Mouse (Mus musculus) embryo, embryonic 9.5 days (tissue): ENCODE measurements around the gene 2510039O18Rik.

Experiments
- DNase-seq: peaks from one replicate; pipeline ENCODE4 v3.0.0-alpha.2; 2017; ENCODE audit errors: extremely low spot score

Gene 2510039O18Rik

GRCm38 (mm10) chr4:147940576-147941044, at the start of gene 2510039O18Rik:
TSS of gene 2510039O18Rik (plus strand) at chr4:147940895.
- peak; percentile 90 for DNase-seq

- no peak for DNase-seq
Observed at GRCm38 (mm10) chr4:147895815-147896330, 44.8 kb upstream of the 2510039O18Rik start.

GRCm38 (mm10) chr4:147896411-147896810, 44.3 kb upstream of the 2510039O18Rik start:
- no peak for DNase-seq

- DNase-seq: no peak
Observed at GRCm38 (mm10) chr4:147897348-147897747, 43.3 kb upstream of the 2510039O18Rik start.

- no peak for DNase-seq
Observed at GRCm38 (mm10) chr4:147900452-147900851, 40.2 kb upstream of the 2510039O18Rik start.

GRCm38 (mm10) chr4:147902906-147903500, 37.7 kb upstream of the 2510039O18Rik start:
- DNase-seq: no peak

GRCm38 (mm10) chr4:147903601-147904000, 37.1 kb upstream of the 2510039O18Rik start:
- DNase-seq: no peak

GRCm38 (mm10) chr4:147904313-147905089, 36.2 kb upstream of the 2510039O18Rik start, which contains the start of gene Mfn2:
TSS of gene Mfn2 (minus strand) at chr4:147904704.
- DNase-seq: peak; percentile 91

GRCm38 (mm10) chr4:147905090-147905659, 35.5 kb upstream of the 2510039O18Rik start:
- no peak for DNase-seq

GRCm38 (mm10) chr4:147906230-147906629, 34.5 kb upstream of the 2510039O18Rik start:
- DNase-seq: no peak

GRCm38 (mm10) chr4:147909486-147909885, 31.2 kb upstream of the 2510039O18Rik start:
- DNase-seq: no peak

- peak; percentile 38 for DNase-seq
Observed at GRCm38 (mm10) chr4:147918459-147919121, 22.1 kb upstream of the 2510039O18Rik start.

- DNase-seq: no peak
Observed at GRCm38 (mm10) chr4:147920973-147921372, 19.7 kb upstream of the 2510039O18Rik start.

- no peak for DNase-seq
Observed at GRCm38 (mm10) chr4:147922341-147922740, 18.4 kb upstream of the 2510039O18Rik start.

- peak; percentile 52 for DNase-seq
Observed at GRCm38 (mm10) chr4:147927705-147928104, 13.0 kb upstream of the 2510039O18Rik start.

GRCm38 (mm10) chr4:147928136-147928535, 12.6 kb upstream of the 2510039O18Rik start:
- DNase-seq: peak; percentile 68

- DNase-seq: no peak
Observed at GRCm38 (mm10) chr4:147928540-147928939, 12.2 kb upstream of the 2510039O18Rik start.

- no peak for DNase-seq
Observed at GRCm38 (mm10) chr4:147930946-147931345, 9.7 kb upstream of the 2510039O18Rik start.

- DNase-seq: no peak
Observed at GRCm38 (mm10) chr4:147934134-147934533, 6.6 kb upstream of the 2510039O18Rik start.

- no peak for DNase-seq
Observed at GRCm38 (mm10) chr4:147934611-147935010, 6.1 kb upstream of the 2510039O18Rik start.

GRCm38 (mm10) chr4:147935904-147936303, 4.8 kb upstream of the 2510039O18Rik start:
- no peak for DNase-seq
